Mouse (Mus musculus): ENCODE data around the gene Mst1.
A peak's percentile ranks its signal among the peaks of the same experiment; 100 is the strongest.

Gene Mst1

GRCm38 (mm10) chr9:108099619-108100018 is 19.4 kb downstream of the Mst1 start:
- DNase-seq (ENCODE audit: low spot score): no peak

GRCm38 (mm10) chr9:108104766-108105548 is 24.7 kb downstream of the Mst1 start:
- DNase-seq (ENCODE audit: low spot score): peak; percentile 52

GRCm38 (mm10) chr9:108105549-108105863 is 25.3 kb downstream of the Mst1 start:
- DNase-seq (ENCODE audit: low spot score): no peak

- no peak for DNase-seq (ENCODE audit: low spot score)
Observed at GRCm38 (mm10) chr9:108106090-108106489, 25.9 kb downstream of the Mst1 start.

GRCm38 (mm10) chr9:108107867-108108266 is 27.6 kb downstream of the Mst1 start:
- DNase-seq (ENCODE audit: low spot score): no peak

- no peak for DNase-seq (ENCODE audit: low spot score)
Observed at GRCm38 (mm10) chr9:108110160-108110559, 29.9 kb downstream of the Mst1 start.

- peak; percentile 38 for DNase-seq (ENCODE audit: low spot score)
Observed at GRCm38 (mm10) chr9:108111101-108111592, 30.9 kb downstream of the Mst1 start.

- DNase-seq (ENCODE audit: low spot score): no peak
Observed at GRCm38 (mm10) chr9:108111593-108112121, 31.4 kb downstream of the Mst1 start.

GRCm38 (mm10) chr9:108112719-108113340 is 32.6 kb downstream of the Mst1 start:
- no peak for DNase-seq (ENCODE audit: low spot score)

GRCm38 (mm10) chr9:108115290-108116077 is 35.2 kb downstream of the Mst1 start:
- no peak for DNase-seq (ENCODE audit: low spot score)

- DNase-seq (ENCODE audit: low spot score): no peak
Observed at GRCm38 (mm10) chr9:108117143-108117542, 36.9 kb downstream of the Mst1 start.

GRCm38 (mm10) chr9:108119891-108120411 is 39.7 kb downstream of the Mst1 start:
- DNase-seq (ENCODE audit: low spot score): no peak

- no peak for DNase-seq (ENCODE audit: low spot score)
Observed at GRCm38 (mm10) chr9:108120671-108121070, 40.4 kb downstream of the Mst1 start.

GRCm38 (mm10) chr9:108121170-108121969 is 41.1 kb downstream of the Mst1 start:
- DNase-seq (ENCODE audit: low spot score): no peak

GRCm38 (mm10) chr9:108123916-108124315 is 43.7 kb downstream of the Mst1 start:
- DNase-seq (ENCODE audit: low spot score): no peak

GRCm38 (mm10) chr9:108125731-108126130 is 45.5 kb downstream of the Mst1 start:
- no peak for DNase-seq (ENCODE audit: low spot score)

- no peak for DNase-seq (ENCODE audit: low spot score)
Observed at GRCm38 (mm10) chr9:108126436-108127180, 46.4 kb downstream of the Mst1 start.

- DNase-seq (ENCODE audit: low spot score): no peak
Observed at GRCm38 (mm10) chr9:108128248-108128647, 48.0 kb downstream of the Mst1 start.

GRCm38 (mm10) chr9:108129042-108129948 is 49.1 kb downstream of the Mst1 start:
- no peak for DNase-seq (ENCODE audit: low spot score)

GRCm38 (mm10) chr9:108131502-108131901 is 51.3 kb downstream of the Mst1 start:
- no peak for DNase-seq (ENCODE audit: low spot score)

All from embryo, embryonic 10.5 days (tissue).